Mouse (Mus musculus) MEL (cell line): Measurements from ENCODE around the gene Abhd8. TPM values are rescaled to one million over a fixed set of nuclear protein-coding genes. Genes with fewer than 3 reads are reported as not detected.

Experiments used
- DNase-seq: peaks from one replicate; pipeline ENCODE4 v3.0.0; 2011; ENCODE audit warnings: low read depth, low spot score
- H3K27ac ChIP-seq: 2 replicates; pipeline ENCODE4 v1.5.1; 2012; ENCODE audit warnings: low read depth, mild to moderate bottlenecking, control low read depth, low read length, moderate library complexity; ENCODE audit not compliant: control insufficient read depth
- H3K27me3 ChIP-seq, 2 experiments: fragments of 150-350 bp in 1 of 2; sonication (generic) in 1 of 2; 2 replicates each; pipeline ENCODE4 v1.6.1; 2012; ENCODE audit warnings: low read length in 2 of 2, mild to moderate bottlenecking in 2 of 2, improper control_type of control experiment in 1 of 2, moderate library complexity in 1 of 2; ENCODE audit not compliant: insufficient read depth in 2 of 2, control insufficient read depth in 1 of 2
- H3K36me3 ChIP-seq, 2 experiments: 2 replicates each; pipeline ENCODE4 v1.6.1; 2012 to 2014; ENCODE audit warnings: low read length in 2 of 2, improper control_type of control experiment in 1 of 2, inconsistent platforms in 1 of 2, mild to moderate bottlenecking in 1 of 2; ENCODE audit not compliant: insufficient read depth in 2 of 2, control insufficient read depth in 1 of 2
- H3K4me1 ChIP-seq, 2 experiments: fragments of 150-350 bp in 1 of 2; sonication (generic) in 1 of 2; 2 replicates each; pipeline ENCODE4 v1.6.1; 2012; ENCODE audit warnings: low read length in 2 of 2, improper control_type of control experiment in 1 of 2, mild to moderate bottlenecking in 1 of 2; ENCODE audit not compliant: insufficient read depth in 2 of 2, control insufficient read depth in 1 of 2
- H3K4me3 ChIP-seq, 2 experiments: fragments of 150-350 bp in 1 of 2; sonication (generic) in 1 of 2; 2 replicates each; pipeline ENCODE4 v1.5.1; 2012; ENCODE audit warnings: low read depth in 2 of 2, low read length in 2 of 2, mild to moderate bottlenecking in 2 of 2, moderate library complexity in 2 of 2, control low read depth in 1 of 2, improper control_type of control experiment in 1 of 2; ENCODE audit not compliant: control insufficient read depth in 1 of 2, insufficient read depth in 1 of 2
- H3K79me2 ChIP-seq: 2 replicates; pipeline ENCODE4 v1.6.1; 2012; ENCODE audit warnings: mild to moderate bottlenecking, low read length, moderate library complexity; ENCODE audit not compliant: control insufficient read depth, poor library complexity, insufficient read depth
- H3K9ac ChIP-seq: 2 replicates; pipeline ENCODE4 v1.6.1; 2012; ENCODE audit warnings: low read depth, mild to moderate bottlenecking, control low read depth, low read length, moderate library complexity; ENCODE audit not compliant: control insufficient read depth, poor library complexity, severe bottlenecking
- H3K9me3 ChIP-seq: fragments of 150-350 bp; sonication (generic); replicated peaks from 2 replicates; pipeline ENCODE4 v1.6.1; 2012; ENCODE audit warnings: mild to moderate bottlenecking, low read length, improper control_type of control experiment, moderate library complexity; ENCODE audit not compliant: insufficient read depth
- CHD2 ChIP-seq: IDR thresholded peaks from 2 replicates; pipeline ENCODE4 v1.6.1; 2011; ENCODE audit warnings: low read length, improper control_type of control experiment
- CTCF ChIP-seq, 3 experiments: IDR thresholded peaks in 2 of 3; conservative IDR thresholded peaks in 1 of 3; 2 replicates each; pipeline ENCODE4 v1.5.1; 2011 to 2012; ENCODE audit warnings: low read length in 3 of 3, low read depth in 2 of 3, mild to moderate bottlenecking in 2 of 3, improper control_type of control experiment in 1 of 3, inconsistent platforms in 1 of 3, mixed read lengths in 1 of 3, moderate library complexity in 1 of 3; ENCODE audit not compliant: control insufficient read depth in 1 of 3, insufficient read depth in 1 of 3, poor library complexity in 1 of 3, severe bottlenecking in 1 of 3
- ETS1 ChIP-seq: IDR thresholded peaks from 2 replicates; pipeline ENCODE4 v1.6.1; 2012; ENCODE audit warnings: low read depth, mild to moderate bottlenecking, inconsistent platforms, low read length, improper control_type of control experiment, moderate library complexity
- GABPA ChIP-seq: IDR thresholded peaks from 2 replicates; pipeline ENCODE4 v1.6.1; 2012; ENCODE audit warnings: low read depth, mild to moderate bottlenecking, inconsistent platforms, low read length, improper control_type of control experiment, moderate library complexity
- GATA1 ChIP-seq: IDR thresholded peaks from 2 replicates; pipeline ENCODE4 v1.6.1; 2011; ENCODE audit warnings: low read depth, low read length, improper control_type of control experiment
- HCFC1 ChIP-seq: IDR thresholded peaks from 2 replicates; pipeline ENCODE4 v1.6.1; 2012; ENCODE audit warnings: low read depth, mild to moderate bottlenecking, inconsistent platforms, low read length, improper control_type of control experiment, moderate library complexity
- KAT2A ChIP-seq: conservative IDR thresholded peaks from 2 replicates; pipeline ENCODE4 v1.6.1; 2012; ENCODE audit warnings: low read depth, low read length, improper control_type of control experiment, inconsistent platforms
- MAFK ChIP-seq: IDR thresholded peaks from 2 replicates; pipeline ENCODE4 v1.6.1; 2011; ENCODE audit warnings: low read depth, mild to moderate bottlenecking, low read length, improper control_type of control experiment, borderline replicate concordance
- MAX ChIP-seq: IDR thresholded peaks from 2 replicates; pipeline ENCODE4 v1.6.1; 2011; ENCODE audit warnings: low read length, improper control_type of control experiment
- MAZ ChIP-seq: IDR thresholded peaks from 2 replicates; pipeline ENCODE4 v1.6.1; 2012; ENCODE audit warnings: low read depth, mild to moderate bottlenecking, inconsistent platforms, low read length, improper control_type of control experiment
- MEF2A ChIP-seq: IDR thresholded peaks from 2 replicates; pipeline ENCODE4 v1.6.1; 2014; ENCODE audit warnings: low read depth, mild to moderate bottlenecking, inconsistent platforms, low read length, improper control_type of control experiment; ENCODE audit not compliant: poor library complexity, insufficient replicate concordance, severe bottlenecking; ENCODE audit errors: extremely low read depth
- MXI1 ChIP-seq: IDR thresholded peaks from 2 replicates; pipeline ENCODE4 v1.6.1; 2011; ENCODE audit warnings: mild to moderate bottlenecking, low read depth, low read length, improper control_type of control experiment
- MYB ChIP-seq: IDR thresholded peaks from 2 replicates; pipeline ENCODE4 v1.6.1; 2011; ENCODE audit warnings: mild to moderate bottlenecking, low read depth, low read length, improper control_type of control experiment
- MYC ChIP-seq: IDR thresholded peaks from 2 replicates; pipeline ENCODE4 v1.6.1; 2011; ENCODE audit warnings: low read depth, mild to moderate bottlenecking, low read length, improper control_type of control experiment, moderate library complexity
- NRF1 ChIP-seq: IDR thresholded peaks from 2 replicates; pipeline ENCODE4 v1.6.1; 2014; ENCODE audit warnings: low read depth, mild to moderate bottlenecking, inconsistent platforms, low read length, improper control_type of control experiment, moderate library complexity; ENCODE audit not compliant: poor library complexity, insufficient read depth, severe bottlenecking
- POLR2A ChIP-seq, 2 experiments: IDR thresholded peaks; 2 replicates each; pipeline ENCODE4 v1.6.1; 2011 to 2012; ENCODE audit warnings: low read length in 2 of 2, mild to moderate bottlenecking in 2 of 2, control low read depth in 1 of 2, improper control_type of control experiment in 1 of 2, low read depth in 1 of 2, moderate library complexity in 1 of 2; ENCODE audit not compliant: control insufficient read depth in 1 of 2, insufficient read depth in 1 of 2, poor library complexity in 1 of 2
- POLR2AphosphoS2 ChIP-seq: IDR thresholded peaks from 2 replicates; pipeline ENCODE4 v1.6.1; 2011; ENCODE audit warnings: low read length, improper control_type of control experiment
- POLR2AphosphoS5 ChIP-seq: IDR thresholded peaks from 2 replicates; pipeline ENCODE4 v1.6.1; 2012; ENCODE audit warnings: low read depth, borderline replicate concordance, mild to moderate bottlenecking, inconsistent platforms, low read length, moderate library complexity, mixed read lengths
- RAD21 ChIP-seq: IDR thresholded peaks from 2 replicates; pipeline ENCODE4 v1.6.1; 2011; ENCODE audit warnings: mild to moderate bottlenecking, low read depth, low read length, improper control_type of control experiment
- SIN3A ChIP-seq: IDR thresholded peaks from 2 replicates; pipeline ENCODE4 v1.6.1; 2012; ENCODE audit warnings: low read length, improper control_type of control experiment, inconsistent platforms
- SMC3 ChIP-seq: IDR thresholded peaks from 2 replicates; pipeline ENCODE4 v1.6.1; 2011; ENCODE audit warnings: low read depth, low read length, improper control_type of control experiment
- TBP ChIP-seq: IDR thresholded peaks from 2 replicates; pipeline ENCODE4 v1.8.0; 2011; ENCODE audit warnings: low read depth, low read length, improper control_type of control experiment
- TCF12 ChIP-seq: IDR thresholded peaks from 2 replicates; pipeline ENCODE4 v1.6.1; 2014; ENCODE audit warnings: low read depth, mild to moderate bottlenecking, inconsistent platforms, low read length, improper control_type of control experiment, moderate library complexity
- UBTF ChIP-seq: IDR thresholded peaks from 2 replicates; pipeline ENCODE4 v1.6.1; 2012; ENCODE audit warnings: low read depth, mild to moderate bottlenecking, inconsistent platforms, low read length, improper control_type of control experiment, moderate library complexity, borderline replicate concordance; ENCODE audit not compliant: insufficient read depth
- USF1 ChIP-seq: IDR thresholded peaks from 2 replicates; pipeline ENCODE4 v1.6.1; 2014; ENCODE audit warnings: low read depth, mild to moderate bottlenecking, inconsistent platforms, low read length, improper control_type of control experiment, moderate library complexity
- ZC3H11A ChIP-seq: IDR thresholded peaks from 2 replicates; pipeline ENCODE4 v1.6.1; 2012; ENCODE audit warnings: low read depth, mild to moderate bottlenecking, inconsistent platforms, low read length, improper control_type of control experiment
- ZKSCAN1 ChIP-seq: IDR thresholded peaks from 2 replicates; pipeline ENCODE4 v1.6.1; 2012; ENCODE audit warnings: low read depth, mild to moderate bottlenecking, inconsistent platforms, low read length, improper control_type of control experiment, moderate library complexity
- ZNF384 ChIP-seq: IDR thresholded peaks from 2 replicates; pipeline ENCODE4 v1.6.1; 2012; ENCODE audit warnings: low read depth, mild to moderate bottlenecking, inconsistent platforms, low read length, improper control_type of control experiment
- polyA plus RNA-seq, 2 experiments: library from polyadenylated mRNA; stranded (reverse) in 1 of 2; unstranded in 1 of 2; fragments of >175 nt in 1 of 2; fragments of >200 nt in 1 of 2; gene quantifications; 2 replicates each; pipeline versions ENCODE4 v1.2.1 to v1.2.4; 2012; ENCODE audit warnings: low replicate concordance in 2 of 2, low read depth in 1 of 2; ENCODE audit not compliant: insufficient read length in 2 of 2, insufficient read depth in 1 of 2, missing spikeins in 1 of 2
- total RNA-seq: library from RNA; depleted of rRNA; stranded (reverse); fragments of 300-350 nt; gene quantifications from 2 replicates; pipeline ENCODE4 v1.2.3, GENCODE M21; 2012

Gene Abhd8
- total and polyA plus RNA-seq, 3 experiments = 28.5 to 39.2 TPM; not detected in 1

- no peak overlapping the region for H3K4me3 ChIP-seq
- H3K9me3 ChIP-seq = no peaks in the 10 kb centered on the region
- no peaks in the 10 kb centered on the region; the same call in 1 of the 2 replicates for H3K79me2 ChIP-seq
- no peak overlapping the region for H3K27ac ChIP-seq
- no peak overlapping the region for H3K9ac ChIP-seq
- no peaks in the 10 kb centered on the region for H3K27me3 ChIP-seq
- no peaks in the 10 kb centered on the region for H3K4me1 ChIP-seq
- DNase-seq = peak; percentile 86
- TF ChIP-seq RAD21 = peak; percentile 45
- TF ChIP-seq MAFK = no peak
- no peak for TF ChIP-seq UBTF
- TF ChIP-seq MYB = no peak
- TF ChIP-seq MXI1 = no peak
- TF ChIP-seq TCF12 = no peak
- peak; percentile 95 for TF ChIP-seq ZNF384
- no peak for TF ChIP-seq USF1
- TF ChIP-seq CHD2 = no peak
- TF ChIP-seq ETS1 = no peak
- TF ChIP-seq MEF2A = no peak
- no peak for TF ChIP-seq POLR2A (IDR thresholded peaks at IDR 0.05; ENCODE audit: control insufficient read depth in 1 of 2, insufficient read depth in 1 of 2, low read depth in 1 of 2, low read length in 2 of 2, poor library complexity in 1 of 2)
- TF ChIP-seq GATA1 = no peak
- no peak for TF ChIP-seq MAX
- peak; percentile 48 to 87 (median 66) for TF ChIP-seq CTCF (IDR thresholded peaks at IDR 0.05 in 2 of 3, conservative IDR thresholded peaks at IDR 0.05 in 1 of 3; ENCODE audit: control insufficient read depth in 1 of 3, insufficient read depth in 1 of 3, low read depth in 2 of 3, low read length in 3 of 3, poor library complexity in 1 of 3, severe bottlenecking in 1 of 3)
- TF ChIP-seq TBP = no peak
- no peak for TF ChIP-seq ZKSCAN1
- no peak for TF ChIP-seq ZC3H11A
- no peak for TF ChIP-seq GABPA
- TF ChIP-seq POLR2AphosphoS2 = no peak
- no peak for TF ChIP-seq HCFC1
- TF ChIP-seq SMC3 = peak; percentile 62
- TF ChIP-seq POLR2AphosphoS5 = no peak
- TF ChIP-seq SIN3A = no peak
- TF ChIP-seq MAZ = no peak
- no peak for TF ChIP-seq NRF1
- TF ChIP-seq MYC = no peak
- TF ChIP-seq KAT2A = no peak
- peaks cover 0 to 4% of the 10 kb centered on the region in 2 experiments; a peak in 2 of 4 replicates for H3K36me3 ChIP-seq
Observed at GRCm38 (mm10) chr8:71495039-71495438, 31.6 kb upstream of the Abhd8 start.
